Mouse (Mus musculus) lung, adult 2 months (tissue): ENCODE results near the gene Vmn1r203. TPM values are rescaled to one million over a fixed set of nuclear protein-coding genes. Genes with fewer than 3 reads are reported as not detected.
"Not testable (repeated sequence)": the region's sequence is repeated elsewhere in the genome, so short reads cannot be mapped to it uniquely, and the experiment has no call there.

Experiments used
- DNase-seq: peaks from one replicate; pipeline ENCODE4 v3.0.0; 2022
- H3K4me1 ChIP-seq: fragments of 200-500 bp; 2 replicates; pipeline ENCODE4 v1.6.1; 2011; ENCODE audit warnings: low read length; ENCODE audit not compliant: control insufficient read depth, insufficient read depth
- H3K4me3 ChIP-seq: fragments of 200-500 bp; replicated peaks from 2 replicates; pipeline ENCODE3; 2011; ENCODE audit warnings: low read depth, mild to moderate bottlenecking, control low read depth, low read length; ENCODE audit errors: extremely low read depth
- CTCF ChIP-seq: fragments of 200-500 bp; IDR thresholded peaks from 2 replicates; pipeline ENCODE4 v1.5.1; 2011; ENCODE audit warnings: mild to moderate bottlenecking, low read length, control low read depth; ENCODE audit not compliant: insufficient read depth
- POLR2A ChIP-seq: fragments of 200-500 bp; IDR thresholded peaks from 2 replicates; pipeline ENCODE4 v1.6.1; 2011; ENCODE audit warnings: low read depth, mild to moderate bottlenecking, control low read depth, low read length, borderline replicate concordance; ENCODE audit errors: extremely low read depth
- WGBS: fragments of 180-500 bp; shearing (Covaris S2); methylation state at CpG from one replicate; pipeline ENCODE4 v1.1.7; 2018; 5-methylcytosine and 5-hydroxymethylcytosine counted together
- polyA plus RNA-seq: library from polyadenylated mRNA; depleted of rRNA; stranded (reverse); fragments of >200 nt; gene quantifications from 2 replicates; pipeline ENCODE4 v1.2.3, GENCODE M21; 2012; rRNA removed

Vmn1r203 gene
- polyA plus RNA-seq = not detected in 2 replicates

DNA sequence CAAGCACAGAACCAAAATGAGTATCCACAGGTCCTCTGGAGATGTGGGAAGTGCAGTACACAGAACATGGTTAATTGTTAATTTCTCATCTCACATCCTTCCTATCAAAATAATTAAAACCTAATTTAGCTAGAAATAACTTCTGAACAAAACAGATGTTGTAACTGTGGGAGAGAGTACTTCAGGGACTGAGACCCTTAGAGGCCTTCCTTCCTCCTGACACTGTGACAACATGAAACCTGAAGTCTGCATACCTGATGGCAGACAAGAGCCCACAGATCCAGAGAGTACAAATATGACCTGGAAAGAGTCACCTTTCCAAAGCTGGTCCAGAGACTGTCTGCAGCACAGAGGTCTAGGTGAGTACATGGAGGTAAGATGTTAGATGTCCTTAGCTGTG, at the start of gene Vmn1r203:
Gene Vmn1r203, plus strand, starts transcription at position 301 of the 400 bp plus-strand sequence.
- Histone ChIP-seq H3K4me1 (no peaks in the 10 kb centered on the region), H3K4me3 (no peak within 1 kb of the TSS)
- TF ChIP-seq CTCF (no peak), POLR2A (no peak)
- no peak for DNase-seq

DNA sequence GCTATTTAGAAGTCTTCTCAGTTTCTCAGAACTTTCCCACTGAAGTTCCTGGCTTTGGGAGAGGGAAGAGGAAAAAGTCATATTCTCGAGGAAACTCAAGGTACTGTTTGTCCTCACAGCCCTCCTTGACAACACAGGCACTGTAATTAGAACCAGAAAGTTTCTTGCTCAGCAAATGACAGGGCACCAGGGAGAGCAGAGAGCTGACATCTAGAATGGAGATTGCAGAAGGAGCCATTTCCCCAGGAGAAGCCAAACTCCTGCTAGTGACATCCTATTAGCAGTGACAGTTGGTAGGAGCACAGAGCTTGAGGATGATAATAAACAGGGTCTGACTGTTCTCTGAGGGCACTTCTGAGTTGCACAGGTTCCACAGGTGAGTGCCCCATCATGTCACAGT, 46.3 kb upstream of the Vmn1r203 start, which contains the start of gene Vmn1r201:
Gene Vmn1r201, plus strand, starts transcription at position 301 of the 400 bp plus-strand sequence.
- TF ChIP-seq CTCF = no peak
- no peak for TF ChIP-seq POLR2A
- no peak within 1 kb of the TSS for H3K4me3 ChIP-seq
- DNase-seq = no peak
- no peaks in the 10 kb centered on the region for H3K4me1 ChIP-seq
- 63% methylated on average over 1 of the region's 1 CpGs for WGBS

DNA sequence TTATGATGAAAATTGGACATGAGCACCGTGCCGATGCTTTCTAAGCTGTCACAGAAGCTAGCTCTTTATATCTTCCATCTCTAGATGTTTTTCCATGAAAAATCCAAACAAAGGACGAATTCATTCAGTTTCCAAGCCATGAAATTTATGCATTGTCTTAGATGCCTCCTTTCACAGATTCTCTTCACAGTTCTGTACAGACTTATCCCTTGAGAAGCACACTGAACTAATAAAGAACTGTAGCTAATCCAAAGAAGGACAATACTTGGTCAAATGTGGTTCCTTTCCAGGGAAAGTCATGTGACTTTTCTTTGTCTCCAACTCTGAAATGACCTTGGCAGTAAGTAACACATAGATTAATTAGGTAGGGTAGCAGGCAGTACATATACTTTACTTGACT, 15.5 kb upstream of the Vmn1r203 start:
- Histone ChIP-seq H3K4me1 (no peaks in the 10 kb centered on the region), H3K4me3 (no peak overlapping the region)
- no peak for DNase-seq
- TF ChIP-seq POLR2A = no peak
- TF ChIP-seq CTCF = no peak
- WGBS = 57% methylated on average over 3 of the region's 3 CpGs

DNA sequence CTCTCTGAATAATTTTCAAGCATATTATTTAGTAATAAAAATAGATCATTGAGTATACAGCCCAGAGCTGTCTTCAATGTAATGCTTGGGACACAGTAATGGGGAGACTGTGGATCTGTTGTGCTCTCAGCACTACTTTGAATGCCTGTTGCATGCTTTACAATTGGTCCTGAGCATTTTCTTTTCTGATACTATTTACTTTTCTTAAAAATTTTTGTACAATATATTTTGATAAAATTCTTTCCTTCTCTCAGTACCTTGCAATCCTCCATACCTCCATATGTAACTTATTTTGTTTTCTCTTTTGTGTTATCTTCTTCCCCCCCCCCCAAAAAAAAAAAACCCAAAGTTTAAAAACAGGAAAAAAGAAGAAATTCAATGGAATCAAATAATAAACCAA, 12.6 kb upstream of the Vmn1r203 start, which contains the start of gene Vmn1r202:
Gene Vmn1r202, minus strand, starts transcription at position 101 of the 400 bp plus-strand sequence.
- TF ChIP-seq POLR2A (no peak), CTCF (no peak)
- DNase-seq = no peak
- H3K4me3 ChIP-seq = no peak within 1 kb of the TSS
- no peaks in the 10 kb centered on the region for H3K4me1 ChIP-seq

DNA sequence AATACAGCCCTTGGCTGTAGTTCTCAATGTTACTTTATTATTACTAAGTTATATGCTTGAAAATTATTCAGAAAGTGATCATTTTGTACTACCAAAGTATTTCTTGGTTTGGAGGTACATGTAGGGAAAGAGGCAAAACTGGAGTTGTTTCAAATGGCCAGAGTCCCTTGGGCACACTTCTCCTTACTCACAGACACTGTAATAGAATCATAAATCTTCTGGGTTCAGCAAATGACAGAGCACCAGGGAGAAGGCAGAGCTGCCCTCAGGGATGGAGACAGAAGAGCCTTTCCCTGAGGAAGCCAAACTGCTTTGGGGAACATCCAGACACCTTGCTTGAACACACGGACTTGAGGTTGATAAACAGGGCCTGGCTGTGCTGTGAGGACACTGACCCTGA, 35.0 kb downstream of the Vmn1r203 start, which contains the start of gene Vmn1r204:
Gene Vmn1r204, plus strand, starts transcription at position 301 of the 400 bp plus-strand sequence.
- not testable (repeated sequence) for DNase-seq, H3K4me1 ChIP-seq, H3K4me3 ChIP-seq
- 46% methylated on average over 1 of the region's 1 CpGs for WGBS

DNA sequence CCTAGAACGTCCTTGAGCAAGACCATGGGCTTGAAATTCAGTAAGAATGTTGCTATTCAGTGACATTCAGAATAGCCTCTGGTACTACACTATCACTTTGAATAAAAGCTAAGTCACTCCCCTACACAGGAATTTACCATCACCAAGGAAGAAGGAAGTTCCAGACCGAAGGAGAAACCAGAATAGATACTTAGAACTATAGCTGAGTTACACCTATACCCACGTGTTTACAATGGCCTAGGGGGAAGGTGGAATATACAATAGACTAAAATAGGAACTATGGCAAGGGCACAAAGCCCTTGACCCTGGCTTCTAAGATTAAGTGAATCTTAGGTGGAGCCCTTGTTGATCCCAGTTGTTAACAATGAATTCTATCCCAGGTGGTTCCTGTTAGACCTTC, 57.0 kb downstream of the Vmn1r203 start:
- H3K4me1 ChIP-seq, H3K4me3 ChIP-seq, DNase-seq: not testable (repeated sequence)
- WGBS = 70% methylated on average over 3 of the region's 3 CpGs

Other genes starting within 250 kb of the Vmn1r203 start
- gene Vmn1r195, start 247.6 kb upstream of the Vmn1r203 start, polyA plus RNA-seq = not detected in 2 replicates
- gene Vmn1r196, start 228.2 kb upstream of the Vmn1r203 start, polyA plus RNA-seq = not detected in 2 replicates
- gene Vmn1r197, start 193.5 kb upstream of the Vmn1r203 start, polyA plus RNA-seq = not detected in 2 replicates
- not detected in 2 replicates for gene Vmn1r198, start 167.8 kb upstream of the Vmn1r203 start, polyA plus RNA-seq
- gene Vmn1r199, start 138.3 kb upstream of the Vmn1r203 start, polyA plus RNA-seq = not detected in 2 replicates
- gene Vmn1r200, start 127.7 kb upstream of the Vmn1r203 start, polyA plus RNA-seq = not detected in 2 replicates
- gene Vmn1r201, start 46.2 kb upstream of the Vmn1r203 start, polyA plus RNA-seq = not detected in 2 replicates
- gene Vmn1r202, start 12.7 kb upstream of the Vmn1r203 start, polyA plus RNA-seq = 0.02 TPM in 1 of 2 replicates, not detected in the other
- not detected in 2 replicates for gene Vmn1r204, start 35.1 kb downstream of the Vmn1r203 start, polyA plus RNA-seq
- gene Vmn1r205, start 74.9 kb downstream of the Vmn1r203 start, polyA plus RNA-seq = not detected in 2 replicates
- not detected in 2 replicates for gene Vmn1r206, start 106.1 kb downstream of the Vmn1r203 start, polyA plus RNA-seq
- not detected in 2 replicates for gene Vmn1r207-ps, start 211.5 kb downstream of the Vmn1r203 start, polyA plus RNA-seq